Mouse (Mus musculus) lung, embryonic 14.5 days (tissue): ENCODE measurements at regions not wholly inside any gene's neighbourhood (a gene's known extent, or its start where the extent isn't known, plus 50 kb on each side); places are given as distances from the start of the nearest gene placed in this dataset.

Source experiments
- ATAC-seq: fragments of 200-750 bp; cut with Nextera tagmentation; 2 replicates; pipeline ENCODE4 v1.8.0; 2017; ENCODE audit warnings: mild to moderate bottlenecking, moderate TSS enrichment, moderate library complexity; ENCODE audit not compliant: insufficient read depth
- DNase-seq: peaks from one replicate; pipeline ENCODE4 v3.0.0-alpha.2; 2015
- H3K27ac ChIP-seq: fragments of 300-500 bp; sonication (generic); 2 replicates; pipeline ENCODE4 v1.5.1; 2014; ENCODE audit warnings: low read depth, mild to moderate bottlenecking, moderate library complexity
- H3K27me3 ChIP-seq: fragments of 300-500 bp; sonication (generic); 2 replicates; pipeline ENCODE4 v1.6.1; 2014; ENCODE audit warnings: low read length, control low read depth; ENCODE audit not compliant: insufficient read depth
- H3K36me3 ChIP-seq: fragments of 300-500 bp; sonication (generic); 2 replicates; pipeline ENCODE4 v1.6.1; 2014; ENCODE audit warnings: control low read depth; ENCODE audit not compliant: insufficient read depth
- H3K4me1 ChIP-seq: fragments of 300-500 bp; sonication (generic); 2 replicates; pipeline ENCODE4 v1.6.1; 2014; ENCODE audit warnings: antibody characterized with exemption, control low read depth; ENCODE audit not compliant: insufficient read depth
- H3K4me2 ChIP-seq: fragments of 300-500 bp; sonication (generic); 2 replicates; pipeline ENCODE4 v1.6.1; 2014; ENCODE audit warnings: mild to moderate bottlenecking
- H3K4me3 ChIP-seq: fragments of 300-500 bp; sonication (generic); 2 replicates; pipeline ENCODE4 v1.5.1; 2014; ENCODE audit warnings: low read depth, low read length
- H3K9ac ChIP-seq: fragments of 300-500 bp; sonication (generic); 2 replicates; pipeline ENCODE4 v1.6.1; 2014
- H3K9me3 ChIP-seq: fragments of 300-500 bp; sonication (generic); 2 replicates; pipeline ENCODE4 v1.6.1; 2016; ENCODE audit warnings: low read depth, low read length, control low read depth
- CTCF ChIP-seq: IDR thresholded peaks from 2 replicates; pipeline ENCODE4 v1.5.1; 2016; ENCODE audit warnings: antibody characterized with exemption, low read depth
- WGBS: fragments of 180-500 bp; shearing (Covaris S2); extraction: QIAGEN DNeasy Blood & Tissue Kit; methylation state at CpG from one replicate; pipeline ENCODE4 v1.1.7; 2014; 5-methylcytosine and 5-hydroxymethylcytosine counted together

- Histone ChIP-seq H3K4me1 (0 out of 2 replicates have a peak, but pooled peaks cover 6% of the 10 kb centered on the region), H3K36me3 (no peaks in the 10 kb centered on the region), H3K9ac (no peak overlapping the region), H3K4me2 (no peak overlapping the region), H3K27me3 (no peaks in the 10 kb centered on the region), H3K9me3 (no peaks in the 10 kb centered on the region), H3K27ac (no peak overlapping the region), H3K4me3 (no peak overlapping the region)
- ATAC-seq (no peak), DNase-seq (peak; percentile 44)
- TF ChIP-seq CTCF, result no peak
- 36% methylated on average over 4 of the region's 4 CpGs for WGBS
Observed at GRCm38 (mm10) chr4:87379516-87380173, 149.4 kb upstream of the Slc24a2 start.

DNA sequence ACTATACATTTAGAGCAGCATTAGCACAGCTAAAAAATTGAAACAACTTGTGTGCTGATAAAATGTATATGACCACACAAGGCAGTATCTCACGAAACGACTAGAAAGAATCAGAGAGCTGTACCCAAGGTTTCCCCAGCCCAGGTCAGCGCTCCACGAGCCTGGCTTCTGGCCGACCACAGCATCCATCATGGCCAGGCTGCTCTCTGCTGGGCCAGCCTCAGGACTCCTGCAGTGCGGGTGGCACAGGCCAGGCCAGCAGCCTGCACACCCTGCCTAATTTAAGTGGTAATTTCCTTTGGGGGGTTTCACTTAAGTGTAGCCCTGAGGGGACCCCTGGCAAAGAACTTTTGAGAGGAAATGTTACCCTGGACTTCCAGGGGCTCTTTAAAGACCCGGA, 141.7 kb upstream of the Slc24a2 start:
- H3K4me3 ChIP-seq, result no peak overlapping the region
- TF ChIP-seq CTCF, result no peak
- DNase-seq (peak; percentile 27), ATAC-seq (no peak)
- H3K36me3 ChIP-seq, result no peaks in the 10 kb centered on the region
- H3K4me2 ChIP-seq, result no peak overlapping the region
- peaks cover 17% of the 10 kb centered on the region for H3K4me1 ChIP-seq
- no peak overlapping the region for H3K9ac ChIP-seq
- no peaks in the 10 kb centered on the region for H3K27me3 ChIP-seq
- no peak overlapping the region; the same call in 1 of the 2 replicates for H3K27ac ChIP-seq
- no peaks in the 10 kb centered on the region for H3K9me3 ChIP-seq
- 44% methylated on average over 7 of the region's 7 CpGs for WGBS

- Histone ChIP-seq H3K4me1 (peaks cover 17% of the 10 kb centered on the region), H3K9me3 (no peaks in the 10 kb centered on the region), H3K4me3 (no peak overlapping the region; the same call in 1 of the 2 replicates), H3K27ac (peak overlapping the region; percentile 55; the same call in 1 of the 2 replicates), H3K9ac (peak overlapping the region; percentile 11; the same call in 1 of the 2 replicates), H3K27me3 (no peaks in the 10 kb centered on the region), H3K4me2 (peak overlapping the region; percentile 77), H3K36me3 (no peaks in the 10 kb centered on the region)
- ATAC-seq (peak; percentile 74), DNase-seq (peak; percentile 80)
- TF ChIP-seq CTCF, result no peak
- WGBS, result 20% methylated on average over 14 of the region's 14 CpGs
Observed at GRCm38 (mm10) chr4:87369626-87370234, 139.5 kb upstream of the Slc24a2 start.

- Histone ChIP-seq H3K27me3 (no peaks in the 10 kb centered on the region), H3K9me3 (no peaks in the 10 kb centered on the region), H3K27ac (peak overlapping the region; percentile 81), H3K4me2 (peak overlapping the region; percentile 77), H3K4me1 (peaks cover 17% of the 10 kb centered on the region), H3K4me3 (peak overlapping the region; percentile 41), H3K36me3 (no peaks in the 10 kb centered on the region), H3K9ac (peak overlapping the region; percentile 56)
- ATAC-seq, result peak; percentile 75
- TF ChIP-seq CTCF, result peak; percentile 80
- peak; percentile 83 for DNase-seq
- 7% methylated on average over 20 of the region's 20 CpGs for WGBS
Observed at GRCm38 (mm10) chr4:87368413-87369160, 138.3 kb upstream of the Slc24a2 start.

- ATAC-seq, result peak; percentile 88
- peak; percentile 97 for TF ChIP-seq CTCF
Observed at GRCm38 (mm10) chr4:87367732-87368412, 137.6 kb upstream of the Slc24a2 start.

DNA sequence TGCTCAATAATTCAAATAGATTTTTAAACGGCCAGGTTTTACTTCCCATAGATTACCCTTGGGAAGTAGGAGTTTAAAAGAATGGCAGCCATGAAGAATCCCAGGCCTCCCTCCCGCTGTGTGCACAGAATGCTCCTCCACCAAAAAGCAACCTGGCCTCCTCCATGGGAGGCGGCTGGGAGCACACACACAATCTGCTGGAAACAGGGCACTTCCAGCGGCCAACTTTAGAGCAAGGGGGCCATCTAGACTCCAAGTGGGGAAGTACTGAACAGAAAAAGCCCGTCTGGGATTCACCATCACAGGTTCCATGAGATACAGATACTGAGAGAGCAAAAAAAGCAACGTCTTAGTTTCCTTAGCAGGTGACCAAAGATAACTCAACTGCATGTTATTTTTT, 131.9 kb upstream of the Slc24a2 start:
- TF ChIP-seq CTCF, result peak; percentile 57
- Histone ChIP-seq H3K4me1 (no peaks in the 10 kb centered on the region), H3K27ac (no peak overlapping the region), H3K9ac (no peak overlapping the region), H3K36me3 (no peaks in the 10 kb centered on the region), H3K4me3 (no peak overlapping the region), H3K27me3 (no peaks in the 10 kb centered on the region), H3K9me3 (no peaks in the 10 kb centered on the region), H3K4me2 (no peak overlapping the region)
- 17% methylated on average over 6 of the region's 6 CpGs for WGBS
- peak; percentile 59 for DNase-seq
- ATAC-seq, result no peak

More at GRCm38 (mm10) chr4:87367732-87368412, 137.6 kb upstream of the Slc24a2 start:
- peak; percentile 95 for DNase-seq
- Histone ChIP-seq H3K4me2 (peak overlapping the region; percentile 77), H3K36me3 (no peaks in the 10 kb centered on the region), H3K27me3 (no peaks in the 10 kb centered on the region), H3K27ac (peak overlapping the region; percentile 81), H3K9me3 (no peaks in the 10 kb centered on the region), H3K4me1 (peaks cover 13% of the 10 kb centered on the region), H3K4me3 (peak overlapping the region; percentile 41), H3K9ac (peak overlapping the region; percentile 56)
- WGBS, result 7% methylated on average over 19 of the region's 19 CpGs
